Mouse (Mus musculus): ENCODE measurements at regions not wholly inside any gene's neighbourhood (a gene's known extent, or its start where the extent isn't known, plus 50 kb on each side); places are given as distances from the start of the nearest gene placed in this dataset.

GRCm38 (mm10) chr2:105504197-105504596 is 105.1 kb upstream of the Rcn1 start:
- TF ChIP-seq CTCF (IDR thresholded peaks at IDR 0.05; ENCODE audit: low read depth) (no peak), EP300 (IDR thresholded peaks at IDR 0.05; ENCODE audit: low read depth) (no peak)
